Mouse (Mus musculus) C2C12 (cell line): ENCODE data around the gene Ap2m1.

Source experiments
- CEBPB ChIP-seq: IDR thresholded peaks from one replicate; pipeline ENCODE4 v1.6.1; 2011; ENCODE audit warnings: low read depth, mild to moderate bottlenecking, control low read depth, moderate library complexity
- CTCF ChIP-seq: IDR thresholded peaks from one replicate; pipeline ENCODE4 v1.5.1; 2011; ENCODE audit not compliant: control insufficient read depth, insufficient read depth, insufficient read length
- MAX ChIP-seq: IDR thresholded peaks from one replicate; pipeline ENCODE4 v1.6.1; 2011; ENCODE audit warnings: mild to moderate bottlenecking, control low read depth
- USF1 ChIP-seq: IDR thresholded peaks from one replicate; pipeline ENCODE4 v1.6.1; 2011; ENCODE audit warnings: low read depth, mild to moderate bottlenecking, control low read depth, moderate library complexity

GRCm38 (mm10) chr16:20547423-20547822, 12.1 kb downstream of the Ap2m1 start:
- TF ChIP-seq CTCF = no peak
- TF ChIP-seq USF1 = no peak
- no peak for TF ChIP-seq MAX
- no peak for TF ChIP-seq CEBPB
